Mouse (Mus musculus): ENCODE measurements around the gene Rbm24.

Rbm24 gene

DNA sequence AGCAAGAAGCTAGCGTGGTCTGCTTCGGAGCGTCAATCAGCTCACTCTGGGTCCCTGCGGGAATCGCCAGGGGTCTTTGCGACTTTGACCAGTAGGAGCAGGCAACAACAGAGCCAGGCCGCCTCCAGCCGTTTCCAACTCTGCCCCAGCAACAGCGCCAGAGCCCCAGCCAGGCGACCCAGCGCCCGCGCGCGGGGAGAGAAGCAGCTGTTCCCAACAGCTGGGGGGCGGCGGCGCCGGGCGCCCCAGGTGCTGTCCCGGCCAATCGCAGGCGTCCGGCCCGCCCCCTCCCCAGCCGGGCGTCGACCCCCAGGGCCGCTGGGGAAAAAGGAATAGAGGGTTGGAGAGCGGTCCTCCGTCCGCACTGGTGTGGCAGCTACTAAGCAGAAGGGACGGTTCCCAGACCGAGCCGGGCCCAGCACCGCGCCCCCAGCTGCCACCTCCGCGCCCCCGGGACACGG, at the start of gene Rbm24:
Gene Rbm24, plus strand, starts transcription at position 294 of the 461 bp plus-strand sequence.
- no peak for DNase-seq (ENCODE audit: low spot score in 2 of 2)

DNA sequence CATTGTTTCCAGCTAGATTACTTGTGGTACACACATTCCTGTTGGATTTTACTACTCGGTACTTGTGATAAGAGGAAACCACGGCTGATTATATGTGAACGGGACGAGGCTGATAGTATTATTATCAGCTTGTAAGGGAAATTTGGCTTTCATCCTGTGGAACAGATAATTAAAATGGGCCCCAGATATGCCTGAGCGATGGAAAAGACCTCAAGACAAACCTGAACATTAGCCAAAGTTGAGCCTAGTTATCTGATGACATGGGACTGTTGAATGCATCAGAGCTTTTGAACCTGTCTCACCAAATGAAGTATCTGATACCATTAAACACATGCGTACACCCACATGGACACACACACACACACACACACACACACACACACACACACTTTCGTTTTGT, 45.4 kb upstream of the Rbm24 start:
- DNase-seq (ENCODE audit: low spot score in 2 of 2): no peak

DNA sequence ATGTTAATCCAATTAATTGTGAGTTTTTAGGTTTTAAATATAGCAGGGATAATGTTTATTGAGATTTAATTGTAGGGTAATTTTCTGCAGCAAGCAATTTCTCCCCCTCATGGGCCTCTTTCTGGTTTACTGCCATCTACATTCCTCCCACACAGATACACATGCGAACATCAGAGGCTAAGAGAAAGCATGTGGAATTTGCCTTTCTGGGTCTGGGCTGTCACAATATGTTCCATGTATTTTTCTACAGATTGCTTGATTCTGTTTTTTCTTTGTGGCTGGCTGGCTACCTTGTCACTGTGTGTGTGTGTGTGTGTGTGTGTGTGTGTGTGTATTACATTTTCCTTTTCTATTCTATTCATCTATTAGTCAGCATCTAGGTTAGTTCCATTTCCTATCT, 42.9 kb upstream of the Rbm24 start:
- DNase-seq (ENCODE audit: low spot score in 2 of 2): no peak

DNA sequence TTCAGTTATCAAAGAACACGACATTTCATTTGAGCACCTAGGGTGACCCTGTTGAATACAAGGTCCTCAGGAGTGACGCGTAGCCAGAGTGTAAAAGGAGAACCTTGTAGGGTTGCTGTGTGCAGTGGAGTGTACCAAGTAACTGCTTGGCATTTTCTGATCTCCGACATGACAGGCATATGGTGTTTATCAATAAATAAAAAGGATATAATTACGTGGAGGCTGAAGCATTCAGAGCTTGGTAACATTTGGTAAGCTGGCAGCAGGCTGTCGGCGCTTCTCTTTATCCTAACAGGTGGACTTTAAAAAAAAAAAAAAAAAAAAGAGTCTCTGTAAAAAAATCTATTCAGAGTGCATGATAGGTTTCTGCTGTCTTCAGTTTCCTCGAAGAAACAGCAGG, 30.8 kb upstream of the Rbm24 start:
- DNase-seq (ENCODE audit: low spot score in 2 of 2): no peak

DNA sequence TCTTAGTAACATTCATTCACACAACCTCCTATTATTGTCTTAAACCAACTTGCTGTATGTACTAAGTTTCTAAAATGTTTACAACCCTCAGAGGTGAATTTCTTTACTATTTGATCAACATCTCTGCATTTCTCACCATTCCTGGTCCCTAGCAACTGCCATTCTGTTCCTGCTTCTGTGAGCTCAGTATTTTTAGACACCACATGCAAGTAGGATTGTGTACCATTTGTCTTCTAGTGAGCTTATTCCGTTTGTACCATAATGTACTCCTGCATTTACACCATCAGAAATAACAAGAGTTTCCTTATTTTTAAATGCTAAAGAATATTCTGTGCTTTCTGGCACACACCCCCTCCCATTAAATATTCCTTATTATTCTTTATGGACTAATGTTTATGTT, 26.6 kb upstream of the Rbm24 start:
- no peak for DNase-seq (ENCODE audit: low spot score in 2 of 2)

DNA sequence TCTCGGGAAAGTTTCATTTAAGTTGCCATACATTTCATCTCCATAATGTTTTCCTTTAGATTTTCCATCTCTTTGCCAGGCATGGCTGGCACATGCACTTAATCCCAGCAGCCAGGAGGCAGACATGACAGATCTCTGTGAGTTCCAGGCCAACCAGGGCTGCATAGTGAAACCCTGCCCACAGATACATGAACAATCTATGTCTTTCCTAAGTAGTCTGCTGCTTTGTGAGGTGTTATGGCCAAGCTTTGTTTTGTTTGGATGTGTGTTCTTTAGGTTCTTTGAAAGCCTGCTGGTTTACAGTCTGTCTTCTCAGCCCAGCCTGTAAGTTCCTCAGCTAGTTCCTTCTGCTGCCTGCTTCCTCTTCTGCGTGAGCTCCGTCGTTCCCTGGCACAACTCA, 25.3 kb upstream of the Rbm24 start:
- no peak for DNase-seq (ENCODE audit: low spot score in 2 of 2)

DNA sequence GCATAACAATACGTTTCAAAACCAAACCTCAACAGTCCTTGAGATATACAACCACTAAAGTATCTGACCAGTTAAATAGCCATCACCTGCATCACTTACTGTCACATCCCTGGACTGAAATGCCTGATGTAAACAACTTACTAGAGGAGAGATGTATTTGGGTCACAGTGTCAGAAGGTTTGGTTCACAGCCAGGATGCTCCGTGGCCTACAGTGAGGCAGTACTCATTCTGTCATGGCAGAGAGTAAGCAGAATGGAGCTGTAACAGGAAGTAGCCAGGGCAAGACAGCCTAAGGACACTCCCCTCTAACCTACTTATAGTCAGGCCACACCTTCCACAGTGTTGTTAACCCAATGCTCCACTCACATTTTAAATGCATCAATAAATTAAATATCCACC, 24.3 kb upstream of the Rbm24 start:
- no peak for DNase-seq (ENCODE audit: low spot score in 2 of 2)

DNA sequence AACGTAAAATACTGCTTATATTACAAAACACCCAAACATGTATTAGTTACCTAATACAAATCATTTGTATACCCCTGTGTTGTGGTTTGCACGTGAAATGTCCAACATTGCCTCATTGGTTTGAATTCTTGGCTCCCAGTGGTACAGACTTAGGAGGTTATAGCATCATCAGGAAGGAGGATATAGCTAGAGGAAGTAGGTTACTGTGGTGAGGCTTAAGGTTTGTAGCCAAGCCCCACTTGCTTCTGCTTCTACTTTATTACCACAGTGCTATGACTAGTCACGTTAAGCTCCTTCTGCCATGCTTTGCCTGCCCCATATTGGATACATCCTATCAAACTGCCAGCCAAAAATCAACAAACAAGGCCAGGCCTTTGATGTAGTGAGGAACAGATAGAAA, 21.0 kb upstream of the Rbm24 start:
- no peak for DNase-seq (ENCODE audit: low spot score in 2 of 2)

DNA sequence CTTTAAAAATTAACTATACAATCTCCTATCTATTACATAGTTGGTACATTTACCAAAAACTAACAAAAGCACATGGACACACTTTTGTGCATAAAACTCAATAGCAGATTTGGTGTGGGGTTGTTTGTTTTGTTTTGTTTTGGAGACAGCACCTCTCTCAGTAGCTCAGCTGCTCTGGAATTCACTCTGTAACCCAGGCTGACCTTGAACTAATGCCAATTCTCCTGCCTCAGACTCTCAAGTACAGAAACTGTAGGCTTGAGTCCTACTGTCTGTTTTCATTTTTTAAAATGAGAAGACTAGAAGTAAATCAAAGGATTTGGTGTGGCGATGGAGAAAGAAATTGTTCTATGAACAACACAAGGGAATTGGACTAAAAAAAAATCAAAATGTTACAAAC, 11.1 kb upstream of the Rbm24 start:
- no peak for DNase-seq (ENCODE audit: low spot score in 2 of 2)

DNA sequence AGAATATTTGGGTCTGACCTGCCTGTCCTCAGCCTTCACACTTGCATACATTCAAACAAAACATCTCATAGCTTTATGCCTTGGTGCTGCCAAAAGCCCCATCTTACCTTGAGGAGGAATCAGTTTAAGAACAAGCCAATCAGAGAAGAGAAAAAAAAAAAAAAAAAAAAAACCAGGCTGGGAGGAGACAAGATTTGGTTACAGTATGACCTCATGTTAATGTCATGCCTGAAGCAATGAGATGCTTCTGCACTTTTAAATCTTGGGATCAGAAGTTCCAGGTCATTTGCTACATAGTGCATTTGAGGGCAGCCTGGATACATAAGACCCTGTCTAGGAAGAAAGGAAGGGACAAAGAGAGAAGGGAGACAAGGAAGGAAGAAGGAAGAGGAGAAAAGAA, 6.0 kb upstream of the Rbm24 start:
- DNase-seq (ENCODE audit: low spot score in 2 of 2): no peak

DNA sequence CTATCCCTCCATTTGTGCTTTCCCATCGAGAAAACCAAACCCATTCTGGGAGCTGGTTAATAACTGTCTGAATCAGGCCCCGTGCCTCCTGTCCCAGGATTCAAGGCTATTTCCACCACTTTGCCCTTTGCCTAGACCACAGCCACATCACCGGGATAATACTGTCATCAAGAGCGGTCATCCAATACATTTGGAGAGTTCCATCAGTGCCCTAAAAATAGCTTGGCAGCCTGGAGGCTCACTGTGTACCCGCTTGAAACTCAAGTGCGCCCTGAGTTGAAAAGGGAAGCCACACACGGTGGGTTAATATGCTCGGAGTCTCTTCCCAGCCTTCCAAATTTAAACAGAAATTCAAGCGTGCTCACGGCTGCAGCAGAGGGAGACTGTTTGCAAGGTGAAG, 4.6 kb upstream of the Rbm24 start:
- DNase-seq (ENCODE audit: low spot score in 2 of 2): no peak

DNA sequence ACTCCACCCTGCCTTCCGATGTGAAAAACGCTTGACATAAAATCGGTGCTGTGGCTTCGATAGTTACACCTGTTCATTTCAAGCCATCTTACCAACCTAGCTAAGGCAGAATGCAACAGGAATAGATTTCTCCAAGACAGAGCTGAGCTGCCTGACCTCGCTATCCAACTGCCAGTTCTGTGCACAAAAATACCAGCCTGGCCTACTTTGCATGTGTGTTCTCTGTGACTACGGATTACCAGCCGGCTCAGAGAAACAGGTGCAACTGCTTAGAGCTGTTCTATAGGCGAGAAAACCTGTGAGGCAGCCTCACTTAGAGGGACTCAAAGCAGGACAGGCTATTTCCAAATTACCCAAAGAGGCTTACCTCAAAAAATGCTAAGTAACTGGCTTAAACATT, 4.2 kb upstream of the Rbm24 start:
- DNase-seq (ENCODE audit: low spot score in 2 of 2): no peak

DNA sequence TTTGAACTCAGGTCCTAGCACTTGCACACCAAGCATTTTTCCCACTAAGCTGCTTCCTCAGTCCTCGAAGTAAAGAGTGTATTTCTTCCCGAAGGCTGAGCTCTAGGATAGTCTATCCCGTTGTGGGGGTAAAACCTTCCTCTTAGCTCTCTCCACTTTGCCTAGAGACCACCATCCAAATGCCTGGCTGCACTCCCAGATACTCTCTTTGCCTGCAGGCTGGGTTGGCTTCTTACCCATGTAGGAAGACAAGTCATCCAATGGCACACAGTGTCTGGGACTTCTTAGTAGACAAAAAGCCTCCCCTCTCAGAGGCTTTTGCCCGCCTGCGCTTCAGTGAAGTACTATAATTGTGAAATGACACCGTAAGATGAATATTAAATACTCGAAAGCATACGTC, 2.2 kb upstream of the Rbm24 start:
- no peak for DNase-seq (ENCODE audit: low spot score in 2 of 2)

DNA sequence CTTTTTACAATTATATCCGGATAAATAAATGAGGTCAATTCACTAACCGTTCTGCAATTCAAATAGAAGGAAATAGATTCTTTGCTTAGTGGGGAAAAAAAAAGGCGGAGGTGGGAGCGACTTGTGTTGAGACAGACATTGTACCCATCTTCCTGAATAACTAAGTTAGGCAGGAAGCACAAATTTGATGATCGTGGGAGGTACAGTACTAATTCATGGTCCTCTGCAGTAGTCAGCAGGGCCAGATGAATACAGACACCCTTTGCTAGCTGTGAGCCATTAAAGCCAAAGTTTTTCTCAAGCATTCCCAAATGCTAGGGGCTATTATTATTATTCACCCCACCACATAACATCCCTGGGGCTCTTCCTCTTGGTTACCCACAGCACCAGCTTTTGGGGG, 640 bp upstream of the Rbm24 start:
- DNase-seq (ENCODE audit: low spot score in 2 of 2): no peak

DNA sequence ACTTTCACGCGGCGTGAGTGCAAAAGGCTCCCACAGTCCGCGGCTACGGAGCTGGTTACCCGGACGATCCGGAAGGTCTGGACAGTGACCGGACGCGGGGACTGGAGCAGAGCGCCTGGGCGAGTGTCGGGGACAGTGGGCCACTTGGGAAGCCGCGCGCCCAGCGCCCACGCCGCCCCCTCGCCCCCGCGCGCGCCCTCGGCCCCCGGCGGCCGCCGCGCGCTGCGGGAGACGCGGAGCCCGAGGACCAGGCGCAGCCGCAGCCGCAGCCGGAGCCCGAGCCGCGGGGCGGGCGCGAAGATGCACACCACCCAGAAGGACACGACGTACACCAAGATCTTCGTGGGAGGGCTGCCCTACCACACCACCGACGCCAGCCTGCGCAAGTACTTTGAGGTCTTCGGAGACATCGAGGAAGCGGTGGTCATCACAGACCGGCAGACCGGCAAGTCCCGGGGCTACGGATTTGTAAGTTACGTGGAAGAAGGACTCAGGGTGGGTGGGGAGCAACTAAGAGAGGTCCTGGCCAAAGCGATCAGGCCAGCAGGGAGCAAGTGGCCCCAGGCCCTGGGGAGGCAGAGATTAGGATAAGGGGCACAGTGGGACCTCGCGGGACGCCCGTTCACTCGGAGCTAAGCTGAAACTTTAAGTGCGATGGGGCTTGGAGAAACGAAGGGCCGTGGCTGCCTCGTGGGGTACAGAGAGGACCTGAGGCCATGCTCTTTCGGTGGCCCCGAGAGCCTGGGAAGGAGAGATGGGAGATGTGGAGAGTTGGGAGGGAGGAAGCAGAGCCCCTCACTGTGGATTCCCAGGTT, 704 bp downstream of the Rbm24 start:
- no peak for DNase-seq (ENCODE audit: low spot score in 2 of 2)

DNA sequence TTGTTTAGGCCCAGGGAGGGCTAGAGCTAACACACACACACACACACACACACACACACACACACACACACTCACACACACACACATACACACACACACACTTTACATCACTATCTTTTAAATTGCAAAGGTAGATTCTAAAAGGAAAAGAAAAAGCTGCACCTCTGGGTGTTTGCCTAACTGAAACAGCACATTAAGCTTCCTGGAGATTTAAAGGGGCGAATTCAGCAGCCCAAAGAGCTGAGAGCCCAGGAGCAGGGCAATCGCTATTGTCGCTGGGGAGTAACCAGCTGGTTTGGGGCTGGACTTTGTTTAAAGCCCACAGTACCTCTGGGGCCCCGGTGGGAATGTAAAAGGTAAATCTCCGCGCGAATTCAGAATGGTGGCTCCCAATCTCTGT, 1.4 kb downstream of the Rbm24 start:
- no peak for DNase-seq (ENCODE audit: low spot score in 2 of 2)

DNA sequence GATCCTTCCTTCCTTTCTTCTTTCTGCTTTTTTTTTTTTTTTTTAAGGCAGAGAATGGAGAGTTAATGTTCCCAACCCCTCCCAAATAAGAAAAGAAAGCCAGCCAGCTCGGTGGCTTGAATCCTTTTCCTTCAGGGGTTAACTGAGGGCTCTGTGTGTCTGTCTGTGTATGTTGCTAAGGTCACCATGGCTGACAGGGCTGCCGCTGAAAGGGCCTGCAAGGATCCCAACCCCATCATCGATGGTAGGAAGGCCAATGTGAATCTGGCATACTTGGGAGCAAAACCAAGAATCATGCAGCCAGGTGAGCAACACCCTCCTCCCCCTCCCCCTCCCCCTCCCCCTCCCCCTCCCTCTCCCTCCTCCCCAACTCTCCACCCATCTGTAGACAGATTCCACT, 1.9 kb downstream of the Rbm24 start:
- no peak for DNase-seq (ENCODE audit: low spot score in 2 of 2)

DNA sequence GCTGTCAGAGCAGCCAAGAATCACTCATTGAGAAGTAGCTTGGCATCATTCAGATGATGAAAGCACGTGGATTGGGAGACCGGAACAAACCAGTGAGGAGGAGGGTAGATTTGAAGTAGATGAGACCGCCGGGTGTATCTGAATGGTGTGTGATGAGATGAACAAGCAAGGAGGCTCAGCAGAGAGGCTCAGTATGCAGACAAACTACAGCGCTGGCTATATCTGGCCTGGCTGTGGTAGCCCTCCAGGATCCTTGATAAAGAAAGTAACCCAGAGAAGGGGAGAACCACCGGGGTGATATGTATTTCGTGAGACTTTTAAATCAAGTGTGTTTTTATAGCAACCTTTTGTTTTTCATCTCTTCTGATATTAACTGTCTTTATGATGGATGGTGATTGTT, 5.6 kb downstream of the Rbm24 start:
- DNase-seq (ENCODE audit: low spot score in 2 of 2): no peak

DNA sequence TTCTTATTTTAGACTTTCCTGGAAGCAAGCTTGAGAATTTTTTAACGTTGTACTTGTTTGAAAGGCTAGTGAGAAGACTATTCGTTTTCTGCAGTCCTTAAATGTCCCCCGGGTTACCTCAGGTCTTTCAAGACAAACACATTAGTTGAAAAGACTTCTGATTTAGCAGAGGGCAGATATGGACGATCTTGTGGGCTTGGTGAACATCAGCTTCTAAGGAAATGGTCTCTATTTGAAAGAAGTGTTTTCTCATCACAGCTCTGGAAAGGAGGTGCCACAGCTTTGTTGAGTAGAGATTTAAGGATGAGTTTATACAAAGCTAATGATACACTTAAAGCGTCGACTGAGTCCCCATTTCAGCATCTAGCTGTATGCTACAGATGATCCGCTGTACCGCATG, 6.1 kb downstream of the Rbm24 start:
- no peak for DNase-seq (ENCODE audit: low spot score in 2 of 2)

DNA sequence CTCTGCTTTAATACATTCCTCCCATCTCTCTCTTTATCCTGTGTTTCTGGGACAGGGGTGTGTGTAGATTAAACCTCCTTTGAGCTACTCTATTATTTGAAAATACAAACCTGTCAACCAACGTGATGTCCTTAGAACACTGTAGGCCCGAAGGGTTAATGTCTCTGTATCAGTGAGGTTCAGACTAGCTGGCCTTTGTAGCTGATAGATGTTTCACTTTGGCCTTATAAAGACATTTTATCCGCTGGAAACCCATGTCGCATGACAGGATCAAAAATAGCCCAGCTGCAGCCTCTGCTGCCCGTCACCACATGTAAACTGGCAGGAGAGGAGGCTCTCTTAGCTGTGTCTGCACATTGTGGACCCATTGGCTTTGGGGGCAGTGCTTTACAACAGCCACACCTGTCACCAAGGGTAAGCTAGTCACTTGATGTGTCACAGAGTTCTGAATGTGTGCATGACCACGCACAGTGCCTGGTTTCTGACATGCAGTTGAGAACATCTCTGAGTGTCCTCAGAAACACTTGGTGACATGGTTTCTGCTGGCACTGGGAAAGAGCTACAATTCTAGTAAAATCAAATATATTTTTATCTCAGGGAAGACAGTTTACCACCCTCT, 8.5 kb downstream of the Rbm24 start:
- no peak for DNase-seq (ENCODE audit: low spot score in 2 of 2)

DNA sequence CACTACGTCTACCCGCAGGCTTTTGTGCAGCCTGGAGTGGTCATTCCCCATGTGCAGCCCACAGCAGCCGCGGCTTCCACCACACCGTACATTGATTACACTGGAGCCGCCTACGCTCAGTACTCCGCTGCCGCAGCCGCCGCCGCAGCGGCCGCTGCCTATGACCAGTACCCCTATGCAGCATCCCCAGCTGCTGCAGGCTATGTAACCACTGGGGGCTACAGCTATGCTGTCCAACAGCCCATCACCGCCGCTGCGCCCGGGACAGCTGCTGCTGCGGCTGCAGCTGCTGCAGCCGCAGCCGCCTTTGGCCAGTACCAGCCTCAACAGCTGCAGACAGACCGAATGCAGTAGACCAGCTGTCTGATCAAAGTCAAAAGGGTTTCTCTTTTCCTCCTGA, 10.7 kb downstream of the Rbm24 start:
- no peak for DNase-seq (ENCODE audit: low spot score in 2 of 2)

DNA sequence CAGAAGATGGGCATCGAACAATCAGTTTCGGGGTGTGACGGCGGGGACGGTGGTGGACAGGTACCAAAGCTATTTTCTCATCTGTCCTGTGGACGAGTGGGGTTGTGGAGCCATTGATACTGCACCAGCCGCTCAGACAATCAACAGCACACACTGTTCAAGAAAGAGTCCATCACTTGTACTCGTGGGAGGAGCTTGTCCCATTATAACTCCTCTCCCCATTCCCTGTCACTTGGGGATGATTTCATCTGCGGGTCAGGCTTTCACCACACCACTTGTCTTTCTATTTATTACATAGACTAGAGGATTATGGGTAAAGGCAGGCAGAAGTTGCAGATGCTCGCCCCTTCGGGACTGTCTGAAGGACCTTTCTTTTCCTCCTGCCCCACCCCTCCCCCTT, 11.6 kb downstream of the Rbm24 start:
- DNase-seq (ENCODE audit: low spot score in 2 of 2): no peak

DNA sequence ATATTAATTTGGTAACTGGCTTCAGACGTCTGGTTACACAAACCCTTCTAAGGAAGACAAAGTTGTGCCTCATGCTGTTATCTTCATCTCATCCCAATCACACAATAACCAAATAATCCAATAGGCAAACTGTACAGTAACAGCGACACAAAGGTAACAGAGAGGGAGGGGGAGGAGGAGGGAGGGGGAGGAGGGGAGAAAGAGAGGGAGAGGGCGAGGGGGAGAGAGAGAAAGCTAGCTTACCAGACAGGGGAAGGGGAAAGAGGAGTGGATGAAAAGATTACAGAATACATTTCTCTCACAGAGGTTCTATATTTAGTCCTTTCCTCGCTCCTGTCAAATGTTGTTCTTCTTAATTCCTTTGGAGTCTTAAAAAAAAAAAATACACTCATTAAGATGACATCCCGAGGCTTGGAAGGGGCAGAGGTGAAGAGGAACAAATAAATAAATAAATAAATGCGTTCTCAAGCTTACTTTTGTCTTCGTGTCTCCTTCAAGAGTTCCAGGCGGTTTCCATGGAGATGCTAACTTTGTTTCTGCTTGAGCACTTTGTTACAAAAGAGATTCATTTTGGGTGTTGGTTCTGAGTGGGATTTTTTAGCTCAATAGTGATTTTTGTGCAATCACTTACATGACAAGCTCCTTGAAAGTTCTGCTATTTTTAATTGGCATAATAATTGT, 15.8 kb downstream of the Rbm24 start:
- DNase-seq (ENCODE audit: low spot score in 2 of 2): no peak

All from frontal cortex, postnatal 25 days (tissue).